In genomic region chr14:47395462-47396026, GRCm38 (mm10) we compare ENCODE assay signal across 11 mouse cellular contexts. TPM values are rescaled to one million over a fixed set of nuclear protein-coding genes. Genes with fewer than 3 reads are reported as not detected.
DNase-seq lines count a peak whose midpoint lies in the region; ATAC-seq and TF ChIP-seq lines count a peak whose summit lies in the region.
"Had no signal": no experiment of that assay in that cellular context is flagged by ENCODE, and none has a peak within 500 bp of the region (broad histone marks: within the 10 kb centered on the region; RNA-seq: fewer than 3 reads in every experiment).

No protein-coding gene starts in this region.

- H3K9me3 ChIP-seq in forebrain, postnatal 0 days (ENCODE audit: low read length) = no peaks in the 10 kb centered on the region
- no peaks in the 10 kb centered on the region for H3K9me3 ChIP-seq in forebrain, embryonic 12.5 days

- peak; percentile 63 for ATAC-seq in forebrain, postnatal 0 days
- no peak for ATAC-seq in forebrain, embryonic 12.5 days (ENCODE audit: low FRiP score)
- ATAC-seq in monocyte, adult 5-6 weeks (replicated peaks; ENCODE audit: insufficient number of reproducible peaks, low FRiP score, low TSS enrichment, poor library complexity, severe bottlenecking) = no peak

- H3K27ac ChIP-seq in forebrain, postnatal 0 days (ENCODE audit: low read depth, low read length) = no peak overlapping the region
- no peak overlapping the region for H3K27ac ChIP-seq in forebrain, embryonic 12.5 days
- H3K27ac ChIP-seq: layer of hippocampus, adult 2 months had no signal

- H3K9ac ChIP-seq in forebrain, postnatal 0 days = no peak overlapping the region
- no peak overlapping the region for H3K9ac ChIP-seq in forebrain, embryonic 12.5 days

- peak; percentile 9 for DNase-seq in forebrain, postnatal 0 days
- DNase-seq in thymus, adult 18-20 months = peak; percentile 46 to 64
- no peak for DNase-seq in thymus, postnatal 0 days (ENCODE audit: low spot score)
- peak; percentile 64 for DNase-seq in natural killer cell, adult 2 months (ENCODE audit: low spot score in 2 of 2)
- DNase-seq in adipocyte (ENCODE audit: low spot score) = no peak
- no peak for DNase-seq in adrenal gland, postnatal 25 days

- H3K4me2 ChIP-seq in forebrain, postnatal 0 days (ENCODE audit: low read depth) = no peak overlapping the region
- H3K4me2 ChIP-seq in forebrain, embryonic 12.5 days = no peak overlapping the region
- H3K4me2 ChIP-seq: liver, embryonic 11.5 days had no signal

- H3K4me1 ChIP-seq in forebrain, postnatal 0 days (ENCODE audit: insufficient read depth) = no peaks in the 10 kb centered on the region
- no peaks in the 10 kb centered on the region for H3K4me1 ChIP-seq in forebrain, embryonic 12.5 days

- no peaks in the 10 kb centered on the region for H3K27me3 ChIP-seq in forebrain, postnatal 0 days (ENCODE audit: insufficient read depth, low read length)
- H3K27me3 ChIP-seq in forebrain, embryonic 12.5 days = no peaks in the 10 kb centered on the region

- H3K36me3 ChIP-seq in forebrain, postnatal 0 days (ENCODE audit: insufficient read depth) = no peaks in the 10 kb centered on the region
- H3K36me3 ChIP-seq in forebrain, embryonic 12.5 days (replicated peaks) = peaks cover 85% of the 10 kb centered on the region

- WGBS in forebrain, postnatal 0 days = 67% methylated on average over 15 of the region's 15 CpGs
- 72% methylated on average over 15 of the region's 15 CpGs for WGBS in forebrain, embryonic 12.5 days

- no peak overlapping the region for H3K4me3 ChIP-seq in forebrain, postnatal 0 days (ENCODE audit: low read depth, low read length)
- H3K4me3 ChIP-seq in forebrain, embryonic 12.5 days (replicated peaks) = no peak overlapping the region
- H3K4me3 ChIP-seq: layer of hippocampus, adult 2 months had no signal

- no peak for TF ChIP-seq CTCF in forebrain, postnatal 0 days (IDR thresholded peaks at IDR 0.05; ENCODE audit: low read depth)

RNA-seq across cellular contexts. Expression of gene Dlgap5, which starts 22.7 kb away (rescaled TPM):
- 2.3 and 9.4 TPM in 2 replicates for total RNA-seq in forebrain, postnatal 0 days (2014; rRNA removed)
- 2.9 and 3.3 TPM in 2 replicates for polyA plus RNA-seq in forebrain, postnatal 0 days (2015; fragmentation: Nextera tagmentation; extraction: Ambion mirVana)
- 63.1 and 63.6 TPM in 2 replicates for polyA plus RNA-seq in forebrain, embryonic 12.5 days (2016; fragmentation: Nextera tagmentation; extraction: Ambion mirVana)
- polyA plus RNA-seq in thymus, postnatal 0 days (2015; fragmentation: Nextera tagmentation; extraction: Ambion mirVana) = 41.8 and 46.4 TPM in 2 replicates
- 5.6 and 6.0 TPM in 2 replicates for total RNA-seq in adrenal gland, postnatal 25 days (2021)
- 2.2 to 12.5 TPM (median 10.1 TPM) in 3 replicates for total RNA-seq in monocyte, adult 5-6 weeks (2017)
- total RNA-seq: gastrocnemius, adult 18-20 months had no signal

RNA-seq across cellular contexts. Expression of gene Lgals3, which starts 28.0 kb away (rescaled TPM):
- total RNA-seq in forebrain, postnatal 0 days (2014; rRNA removed) = 2.1 and 3.4 TPM in 2 replicates
- 5.1 and 9.0 TPM in 2 replicates for polyA plus RNA-seq in forebrain, postnatal 0 days (2015; fragmentation: Nextera tagmentation; extraction: Ambion mirVana)
- 0.37 and 0.56 TPM in 2 replicates for polyA plus RNA-seq in forebrain, embryonic 12.5 days (2016; fragmentation: Nextera tagmentation; extraction: Ambion mirVana)
- polyA plus RNA-seq in thymus, postnatal 0 days (2015; fragmentation: Nextera tagmentation; extraction: Ambion mirVana) = 75.2 and 79.9 TPM in 2 replicates
- total RNA-seq in adrenal gland, postnatal 25 days (2021) = 5.2 and 10.2 TPM in 2 replicates
- total RNA-seq in monocyte, adult 5-6 weeks (2017) = 98.5 to 263 TPM (median 189 TPM) in 3 replicates

RNA-seq across cellular contexts. Expression of gene Fbxo34, which starts 54.7 kb away (rescaled TPM):
- 18.9 and 20.0 TPM in 2 replicates for total RNA-seq in forebrain, postnatal 0 days (2014; rRNA removed)
- 23.0 and 33.8 TPM in 2 replicates for polyA plus RNA-seq in forebrain, postnatal 0 days (2015; fragmentation: Nextera tagmentation; extraction: Ambion mirVana)
- 22.1 and 22.8 TPM in 2 replicates for polyA plus RNA-seq in forebrain, embryonic 12.5 days (2016; fragmentation: Nextera tagmentation; extraction: Ambion mirVana)
- polyA plus RNA-seq in thymus, postnatal 0 days (2015; fragmentation: Nextera tagmentation; extraction: Ambion mirVana) = 18.2 and 20.3 TPM in 2 replicates
- 19.6 and 25.3 TPM in 2 replicates for total RNA-seq in adrenal gland, postnatal 25 days (2021)
- 18.2 to 39.0 TPM (median 26.4 TPM) in 3 replicates for total RNA-seq in monocyte, adult 5-6 weeks (2017)

Comparison
In these comparisons a context has a peak if more than half of its experiments do, and no peak if none do; other contexts are left out.
1. DNase-seq: peak in forebrain, postnatal 0 days (single experiment), thymus, adult 18-20 months (2 of 2) and natural killer cell, adult 2 months (2 of 2); none in thymus, postnatal 0 days (single experiment), adipocyte (single experiment) and adrenal gland, postnatal 25 days (single experiment).